In the genomic region with DNA sequence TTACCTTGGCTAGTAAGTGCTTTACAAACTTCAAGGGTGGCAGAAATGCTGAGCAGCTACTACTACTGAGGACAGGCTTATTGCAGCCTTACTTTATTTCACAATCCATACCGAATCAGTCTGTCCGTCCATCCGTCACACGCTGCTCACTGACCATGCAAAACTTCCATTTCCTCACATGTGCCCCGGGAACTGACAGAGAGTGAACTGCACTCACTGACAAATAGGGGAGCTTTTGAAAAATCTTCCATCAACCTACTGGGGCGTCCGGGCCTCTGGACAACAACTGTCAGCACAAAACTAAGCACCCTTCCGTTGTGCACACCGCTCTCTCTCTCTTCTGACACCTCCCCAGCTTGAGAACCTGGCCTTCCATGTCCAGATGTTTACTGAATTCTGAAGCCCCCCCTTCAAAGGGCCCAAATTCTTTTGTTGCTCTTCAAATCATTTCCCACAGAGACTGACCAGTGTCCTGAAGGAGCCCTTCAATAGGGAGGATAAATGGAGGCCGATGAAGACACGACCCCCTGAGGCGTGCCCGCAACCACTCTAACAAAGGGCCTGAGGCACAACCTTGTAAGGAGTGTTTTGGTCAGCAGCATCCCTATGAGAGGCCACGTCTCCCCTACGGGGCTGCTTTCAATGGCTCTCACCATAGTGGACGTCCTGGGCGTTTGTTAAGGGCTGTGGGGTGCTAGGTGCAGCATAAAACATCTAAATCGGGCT, we compare ENCODE assay signal across 23 mouse cellular contexts.
A peak's percentile ranks its signal among the peaks of the same experiment; 100 is the strongest.
DNase-seq lines count a peak whose midpoint lies in the region; ATAC-seq lines count a peak whose summit lies in the region.
"Had no signal": no experiment of that assay in that cellular context is flagged by ENCODE, and none has a peak within 500 bp of the region (broad histone marks: within the 10 kb centered on the region; RNA-seq: fewer than 3 reads in every experiment).

No protein-coding gene starts in this region.

- H3K4me3 ChIP-seq in forebrain, embryonic 12.5 days (replicated peaks) = no peak overlapping the region
- H3K4me3 ChIP-seq in forebrain, embryonic 16.5 days (replicated peaks; ENCODE audit: low read length) = no peak overlapping the region
- no peak overlapping the region for H3K4me3 ChIP-seq in kidney, embryonic 14.5 days (ENCODE audit: low read length)
- H3K4me3 ChIP-seq in neural tube, embryonic 11.5 days (ENCODE audit: low read depth, low read length) = no peak overlapping the region
- H3K4me3 ChIP-seq: hindbrain, embryonic 15.5 days; limb, embryonic 12.5 days; liver, embryonic 13.5 days; neural tube, embryonic 12.5 days had no signal

- 17% methylated on average over 18 of the region's 18 CpGs for WGBS in forebrain, embryonic 12.5 days
- WGBS in forebrain, embryonic 16.5 days = 36% methylated on average over 18 of the region's 18 CpGs
- WGBS in kidney, embryonic 14.5 days = 68% methylated on average over 18 of the region's 18 CpGs
- 43% methylated on average over 18 of the region's 18 CpGs for WGBS in neural tube, embryonic 11.5 days

- no peak overlapping the region for H3K4me2 ChIP-seq in forebrain, embryonic 12.5 days
- H3K4me2 ChIP-seq in forebrain, embryonic 16.5 days (ENCODE audit: low read length) = no peak overlapping the region
- H3K4me2 ChIP-seq in kidney, embryonic 14.5 days (replicated peaks; ENCODE audit: low read depth, low read length) = no peak overlapping the region
- H3K4me2 ChIP-seq in neural tube, embryonic 11.5 days (ENCODE audit: low read depth) = no peak overlapping the region
- H3K4me2 ChIP-seq: hindbrain, embryonic 15.5 days; limb, embryonic 12.5 days; liver, embryonic 13.5 days; lung, embryonic 14.5 days; neural tube, embryonic 12.5 days had no signal

- no peak overlapping the region for H3K9ac ChIP-seq in forebrain, embryonic 12.5 days
- H3K9ac ChIP-seq in forebrain, embryonic 16.5 days (replicated peaks; ENCODE audit: low read depth, low read length) = no peak overlapping the region
- H3K9ac ChIP-seq in kidney, embryonic 14.5 days (ENCODE audit: low read depth, low read length) = no peak overlapping the region
- H3K9ac ChIP-seq in neural tube, embryonic 11.5 days (ENCODE audit: low read length) = peak overlapping the region; percentile 32; the same call in 1 of the 2 replicates
- H3K9ac ChIP-seq: hindbrain, embryonic 15.5 days; limb, embryonic 12.5 days; liver, embryonic 13.5 days; lung, embryonic 14.5 days; neural tube, embryonic 12.5 days had no signal

- H3K27me3 ChIP-seq in forebrain, embryonic 12.5 days = peaks cover 23% of the 10 kb centered on the region
- H3K27me3 ChIP-seq in forebrain, embryonic 16.5 days (replicated peaks; ENCODE audit: control insufficient read depth, insufficient read depth, low read length) = no peaks in the 10 kb centered on the region
- no peaks in the 10 kb centered on the region for H3K27me3 ChIP-seq in kidney, embryonic 14.5 days (ENCODE audit: control insufficient read depth, insufficient read depth, low read length)
- no peaks in the 10 kb centered on the region for H3K27me3 ChIP-seq in neural tube, embryonic 11.5 days (ENCODE audit: control insufficient read depth, insufficient read depth, low read length)
- H3K27me3 ChIP-seq: CH12.LX; hindbrain, embryonic 15.5 days; liver, embryonic 13.5 days; neural tube, embryonic 12.5 days had no signal

- ATAC-seq in forebrain, embryonic 12.5 days (ENCODE audit: low FRiP score) = no peak
- no peak for ATAC-seq in forebrain, embryonic 16.5 days
- no peak for ATAC-seq in kidney, embryonic 14.5 days (ENCODE audit: low FRiP score, low TSS enrichment)
- ATAC-seq in neural tube, embryonic 11.5 days (ENCODE audit: insufficient read depth, low FRiP score, low TSS enrichment) = peak; percentile 40

- peak overlapping the region; percentile 73 for H3K27ac ChIP-seq in forebrain, embryonic 12.5 days
- H3K27ac ChIP-seq in forebrain, embryonic 16.5 days (ENCODE audit: low read length) = no peak overlapping the region
- peak overlapping the region; percentile 55 for H3K27ac ChIP-seq in kidney, embryonic 14.5 days (ENCODE audit: low read depth, low read length)
- H3K27ac ChIP-seq in neural tube, embryonic 11.5 days (ENCODE audit: low read depth, low read length) = peak overlapping the region; percentile 73
- H3K27ac ChIP-seq: hindbrain, embryonic 15.5 days; limb, embryonic 12.5 days; liver, embryonic 13.5 days; neural tube, embryonic 12.5 days had no signal

- no peaks in the 10 kb centered on the region for H3K9me3 ChIP-seq in forebrain, embryonic 12.5 days
- no peaks in the 10 kb centered on the region for H3K9me3 ChIP-seq in forebrain, embryonic 16.5 days (ENCODE audit: control insufficient read depth, low read length)
- H3K9me3 ChIP-seq in kidney, embryonic 14.5 days (ENCODE audit: control insufficient read depth, low read length) = no peaks in the 10 kb centered on the region
- no peaks in the 10 kb centered on the region for H3K9me3 ChIP-seq in neural tube, embryonic 11.5 days (ENCODE audit: control insufficient read depth, low read length)
- H3K9me3 ChIP-seq: hindbrain, embryonic 15.5 days; limb, embryonic 12.5 days; liver, embryonic 13.5 days; neural tube, embryonic 12.5 days had no signal

- DNase-seq in kidney, adult 11 months = no peak
- peak; percentile 13 for DNase-seq in retina, embryonic 14.5 days (ENCODE audit: low spot score)
- DNase-seq in retina, postnatal 1 day = no peak
- DNase-seq in neural tube, embryonic 11.5 days (ENCODE audit: low spot score) = peak; percentile 62
- DNase-seq in frontal cortex, postnatal 10 days (ENCODE audit: low spot score in 2 of 2) = no peak
- DNase-seq: adrenal gland, postnatal 25 days; cerebellum, adult 11 months; cerebellum, postnatal 14 days; gastrocnemius, postnatal 25 days; kidney, adult 2 months; kidney, postnatal 36 days; liver, embryonic 13.5 days; lung, embryonic 14.5 days; lung, postnatal 36 days; spleen, adult 18-20 months; thymus, postnatal 36 days had no signal

- H3K36me3 ChIP-seq in forebrain, embryonic 12.5 days (replicated peaks) = no peaks in the 10 kb centered on the region
- no peaks in the 10 kb centered on the region for H3K36me3 ChIP-seq in forebrain, embryonic 16.5 days (ENCODE audit: control insufficient read depth, insufficient read depth)
- H3K36me3 ChIP-seq in kidney, embryonic 14.5 days (ENCODE audit: control insufficient read depth, insufficient read depth, low read length) = no peaks in the 10 kb centered on the region
- no peaks in the 10 kb centered on the region for H3K36me3 ChIP-seq in neural tube, embryonic 11.5 days (ENCODE audit: control insufficient read depth, insufficient read depth, low read length)
- H3K36me3 ChIP-seq: hindbrain, embryonic 15.5 days; limb, embryonic 12.5 days; liver, embryonic 13.5 days; neural tube, embryonic 12.5 days had no signal

- peaks cover 46% of the 10 kb centered on the region for H3K4me1 ChIP-seq in forebrain, embryonic 12.5 days
- H3K4me1 ChIP-seq in forebrain, embryonic 16.5 days (replicated peaks; ENCODE audit: control insufficient read depth, insufficient read depth, low read length) = peaks cover 10% of the 10 kb centered on the region; the same call in 1 of the 2 replicates
- peaks cover 37% of the 10 kb centered on the region for H3K4me1 ChIP-seq in kidney, embryonic 14.5 days (ENCODE audit: control insufficient read depth, insufficient read depth, low read length)
- H3K4me1 ChIP-seq in neural tube, embryonic 11.5 days (ENCODE audit: control insufficient read depth, insufficient read depth, low read length) = peaks cover 27% of the 10 kb centered on the region

Comparison
In these comparisons a context has a peak if more than half of its experiments do, and no peak if none do; other contexts are left out.
1. DNase-seq: peak in retina, embryonic 14.5 days (single experiment) and neural tube, embryonic 11.5 days (single experiment); none in kidney, adult 11 months (single experiment), retina, postnatal 1 day (single experiment) and frontal cortex, postnatal 10 days (0 of 2).